Mouse (Mus musculus) cerebellum, adult (tissue): ENCODE data around the gene Cited2.

Experiments used
- ATAC-seq: cut with Nextera tagmentation; 2 replicates; pipeline ENCODE4 v1.9.2; 2017; ENCODE audit warnings: mild to moderate bottlenecking, moderate library complexity, mixed read lengths; ENCODE audit not compliant: insufficient number of reproducible peaks, low FRiP score, low TSS enrichment

Gene Cited2

DNA sequence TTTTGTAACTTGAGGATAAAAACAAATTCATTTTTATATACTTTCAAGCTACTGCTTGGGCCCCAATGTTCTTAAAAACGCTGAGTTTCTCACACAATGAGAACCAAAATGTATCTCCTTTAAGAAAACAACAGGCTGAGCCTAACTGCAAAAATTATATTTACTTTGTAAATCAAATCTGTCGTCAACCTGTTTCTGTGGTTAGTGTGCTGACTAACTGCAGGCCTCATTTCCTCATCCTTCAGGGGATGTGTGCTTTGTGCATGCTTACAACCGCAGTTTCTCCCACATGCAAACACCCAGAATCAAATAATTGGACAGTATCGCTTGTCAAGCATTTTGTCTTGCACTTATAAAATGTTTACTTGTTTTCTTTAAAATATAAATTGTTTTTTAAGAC, 52.1 kb downstream of the Cited2 start:
- no peak for ATAC-seq
